Mouse (Mus musculus) heart, embryonic 15.5 days (tissue): ENCODE data around the gene Hoxb13. TPM values are rescaled to one million over a fixed set of nuclear protein-coding genes. Genes with fewer than 3 reads are reported as not detected.

ENCODE experiments used
- ATAC-seq: fragments of 200-750 bp; cut with Nextera tagmentation; replicated peaks from 2 replicates; pipeline ENCODE4 v1.8.0; 2017; ENCODE audit warnings: low read depth, moderate TSS enrichment; ENCODE audit not compliant: insufficient number of reproducible peaks, insufficient read depth, low FRiP score
- H3K27ac ChIP-seq: fragments of 300-500 bp; sonication (generic); 2 replicates; pipeline ENCODE4 v1.5.1; 2015; ENCODE audit warnings: mild to moderate bottlenecking, inconsistent platforms
- H3K27me3 ChIP-seq: fragments of 300-500 bp; sonication (generic); 2 replicates; pipeline ENCODE4 v1.6.1; 2015; ENCODE audit warnings: inconsistent platforms
- H3K36me3 ChIP-seq: fragments of 300-500 bp; sonication (generic); 2 replicates; pipeline ENCODE4 v1.6.1; 2015; ENCODE audit warnings: mild to moderate bottlenecking, inconsistent platforms
- H3K4me1 ChIP-seq: fragments of 300-500 bp; sonication (generic); replicated peaks from 2 replicates; pipeline ENCODE4 v1.6.1; 2015; ENCODE audit warnings: inconsistent platforms
- H3K4me2 ChIP-seq: fragments of 300-500 bp; sonication (generic); 2 replicates; pipeline ENCODE4 v1.6.1; 2015; ENCODE audit warnings: inconsistent platforms, mild to moderate bottlenecking, moderate library complexity
- H3K4me3 ChIP-seq: fragments of 300-500 bp; sonication (generic); 2 replicates; pipeline ENCODE4 v1.5.1; 2015; ENCODE audit warnings: mild to moderate bottlenecking, inconsistent platforms
- H3K9ac ChIP-seq: fragments of 300-500 bp; sonication (generic); 2 replicates; pipeline ENCODE4 v1.6.1; 2015; ENCODE audit warnings: mild to moderate bottlenecking, inconsistent platforms
- H3K9me3 ChIP-seq: fragments of 300-500 bp; sonication (generic); replicated peaks from 2 replicates; pipeline ENCODE4 v1.6.1; 2016; ENCODE audit warnings: inconsistent platforms
- WGBS: fragments of 180-500 bp; shearing (Covaris S2); methylation state at CpG from one replicate; pipeline ENCODE4 v1.1.7; 2015; ENCODE audit warnings: mixed read lengths; 5-methylcytosine and 5-hydroxymethylcytosine counted together
- polyA plus RNA-seq: library from polyadenylated mRNA; unstranded; fragments of >200 nt; fragmentation: Nextera tagmentation; extraction: Ambion mirVana; gene quantifications from 2 replicates; pipeline ENCODE4 v1.2.1, GENCODE M21; 2015

The Hoxb13 gene
- polyA plus RNA-seq, 1 experiment from 2014 or later: not detected

DNA sequence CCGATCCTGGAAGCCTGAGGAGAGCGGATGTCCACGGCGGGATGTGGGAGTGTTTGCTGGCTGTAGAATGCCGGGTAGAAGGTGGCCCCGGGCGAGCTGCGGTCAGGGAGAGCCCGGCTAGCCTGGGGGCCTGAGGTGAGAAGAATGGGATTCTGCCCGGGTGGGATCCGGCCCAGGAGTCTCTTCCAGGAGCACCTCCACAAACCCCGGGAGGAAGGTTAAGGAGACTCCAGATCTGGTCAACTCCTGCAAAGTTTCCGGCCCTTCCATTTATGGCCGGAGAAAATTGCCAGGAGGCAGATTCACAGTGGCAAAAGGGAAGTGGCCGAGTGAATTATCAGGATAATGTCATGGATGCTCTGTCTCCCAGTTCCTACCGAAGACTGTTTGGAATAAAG is 9.7 kb downstream of the Hoxb13 start:
- no peak overlapping the region for H3K27ac ChIP-seq
- ATAC-seq: no peak
- no peak overlapping the region for H3K4me2 ChIP-seq
- H3K27me3 ChIP-seq: peaks cover 100% of the 10 kb centered on the region
- no peaks in the 10 kb centered on the region for H3K36me3 ChIP-seq
- H3K4me3 ChIP-seq: 0 out of 2 replicates have a peak overlapping the region, but pooled peaks have one; percentile 10
- 0 out of 2 replicates have a peak, but pooled peaks cover 8% of the 10 kb centered on the region for H3K4me1 ChIP-seq
- H3K9me3 ChIP-seq: no peaks in the 10 kb centered on the region
- no peak overlapping the region for H3K9ac ChIP-seq
- under 1% methylated on average over 16 of the region's 16 CpGs for WGBS

DNA sequence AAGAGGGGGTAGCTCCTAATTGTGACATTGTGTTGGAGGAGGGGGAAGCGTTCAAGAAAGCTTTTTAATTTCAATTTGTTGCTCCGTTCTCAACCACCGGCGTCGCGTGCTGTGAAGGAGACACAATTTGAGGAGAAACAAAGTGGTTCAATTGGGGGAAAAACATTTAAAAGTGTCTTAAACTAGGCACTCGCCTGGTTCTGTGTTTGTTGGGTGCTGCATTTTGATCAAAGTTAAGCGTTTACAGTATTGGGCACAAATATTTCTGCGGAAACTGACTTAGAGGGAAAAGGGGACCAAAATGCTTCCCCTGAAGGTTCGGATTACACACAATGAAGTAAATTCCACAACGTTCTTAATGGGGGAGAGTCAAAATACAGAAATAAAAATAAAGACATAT is 10.2 kb downstream of the Hoxb13 start:
- Histone ChIP-seq H3K27me3 (peaks cover 100% of the 10 kb centered on the region), H3K4me2 (no peak overlapping the region), H3K9me3 (no peaks in the 10 kb centered on the region), H3K36me3 (no peaks in the 10 kb centered on the region), H3K9ac (no peak overlapping the region), H3K4me1 (0 out of 2 replicates have a peak, but pooled peaks cover 8% of the 10 kb centered on the region), H3K27ac (no peak overlapping the region), H3K4me3 (no peak overlapping the region)
- no peak for ATAC-seq
- 3% methylated on average over 11 of the region's 11 CpGs for WGBS

DNA sequence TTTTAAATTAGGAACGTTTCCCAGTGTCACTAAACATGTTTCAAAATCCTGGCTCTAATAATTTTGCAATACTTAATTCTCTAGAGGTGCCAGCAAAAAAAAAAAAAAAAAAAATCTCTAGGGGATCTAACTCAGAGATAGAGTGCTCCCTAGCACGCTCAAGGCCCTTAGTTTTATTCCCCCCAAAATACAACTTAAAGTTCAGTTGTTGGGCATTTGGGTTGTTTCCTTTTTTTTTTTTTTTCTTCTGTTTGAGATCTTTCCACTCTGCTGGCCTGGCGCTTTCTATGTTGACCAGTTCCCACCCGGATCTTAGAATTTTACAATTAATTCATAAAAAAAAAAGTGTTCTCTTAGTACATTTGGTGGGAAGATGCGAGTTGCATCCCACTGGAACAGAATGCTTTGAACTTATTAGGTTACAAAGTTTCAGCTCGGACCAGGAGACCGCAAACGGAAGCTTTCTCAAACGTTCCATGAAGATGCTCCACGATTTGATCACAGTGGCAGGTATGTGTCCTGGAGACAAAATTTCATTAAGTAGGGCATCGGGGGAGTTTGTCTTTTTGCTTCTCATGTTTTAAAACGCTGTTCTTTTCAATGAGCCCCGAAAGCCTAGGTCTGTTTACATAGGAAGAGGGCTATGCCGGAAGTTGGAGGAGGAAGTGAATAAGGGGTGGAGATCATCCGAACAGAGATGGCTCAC is 11.5 kb downstream of the Hoxb13 start:
- no peaks in the 10 kb centered on the region for H3K9me3 ChIP-seq
- no peak overlapping the region for H3K4me2 ChIP-seq
- H3K4me3 ChIP-seq: no peak overlapping the region
- 0 out of 2 replicates have a peak, but pooled peaks cover 8% of the 10 kb centered on the region for H3K4me1 ChIP-seq
- H3K27ac ChIP-seq: no peak overlapping the region
- no peak for ATAC-seq
- H3K27me3 ChIP-seq: peaks cover 96% of the 10 kb centered on the region
- H3K36me3 ChIP-seq: no peaks in the 10 kb centered on the region
- H3K9ac ChIP-seq: no peak overlapping the region
- WGBS: 3% methylated on average over 15 of the region's 15 CpGs

DNA sequence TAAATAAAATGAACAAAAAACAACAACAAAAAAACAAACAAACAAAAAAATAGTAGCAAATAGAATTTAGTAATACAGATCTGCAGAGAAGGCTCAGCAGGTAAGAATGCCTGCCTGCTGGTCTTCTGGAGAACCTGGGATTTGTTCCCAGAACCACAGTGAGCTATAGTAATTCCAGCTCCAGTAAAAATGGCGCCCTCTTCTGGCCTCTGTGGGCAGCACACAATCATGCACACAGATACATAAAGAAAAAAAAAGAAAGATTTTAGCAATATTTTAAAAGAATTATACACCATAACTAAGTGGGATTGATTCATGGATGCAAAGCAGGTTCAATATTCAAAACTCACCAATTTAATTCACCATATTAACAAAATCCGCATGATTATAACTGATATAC is 29.7 kb downstream of the Hoxb13 start:
- Histone ChIP-seq H3K4me3 (no peak overlapping the region), H3K36me3 (no peaks in the 10 kb centered on the region), H3K9me3 (peaks cover 5% of the 10 kb centered on the region; the same call in 1 of the 2 replicates), H3K27me3 (peaks cover 19% of the 10 kb centered on the region), H3K4me2 (no peak overlapping the region), H3K4me1 (no peaks in the 10 kb centered on the region), H3K27ac (no peak overlapping the region), H3K9ac (no peak overlapping the region)
- 36% methylated on average over 2 of the region's 2 CpGs for WGBS
- no peak for ATAC-seq

DNA sequence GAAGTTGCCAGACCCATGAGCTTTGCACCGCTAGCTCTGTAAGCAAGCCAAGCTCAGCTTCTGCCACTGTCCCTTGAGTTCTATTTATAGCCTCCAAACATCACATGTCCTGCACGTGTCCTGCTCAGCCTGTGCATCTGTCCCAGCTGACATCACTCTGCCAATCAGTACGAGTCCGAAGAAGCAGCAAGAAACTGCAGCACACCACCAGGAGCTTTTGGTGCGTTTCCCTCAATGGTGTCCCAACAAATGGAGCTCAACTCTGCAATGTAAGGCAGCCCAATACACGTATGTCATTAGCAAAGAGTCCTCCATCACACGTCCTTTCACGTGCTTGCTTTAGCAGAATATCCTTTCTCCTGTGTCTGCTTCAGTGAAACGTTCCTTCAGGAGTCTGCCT is 33.6 kb downstream of the Hoxb13 start:
- no peak for ATAC-seq
- 64% methylated on average over 9 of the region's 9 CpGs for WGBS
- H3K27me3 ChIP-seq: peaks cover 31% of the 10 kb centered on the region
- H3K9ac ChIP-seq: no peak overlapping the region
- no peaks in the 10 kb centered on the region for H3K4me1 ChIP-seq
- H3K36me3 ChIP-seq: no peaks in the 10 kb centered on the region
- H3K4me2 ChIP-seq: no peak overlapping the region
- H3K9me3 ChIP-seq: no peaks in the 10 kb centered on the region
- no peak overlapping the region for H3K27ac ChIP-seq
- H3K4me3 ChIP-seq: no peak overlapping the region

DNA sequence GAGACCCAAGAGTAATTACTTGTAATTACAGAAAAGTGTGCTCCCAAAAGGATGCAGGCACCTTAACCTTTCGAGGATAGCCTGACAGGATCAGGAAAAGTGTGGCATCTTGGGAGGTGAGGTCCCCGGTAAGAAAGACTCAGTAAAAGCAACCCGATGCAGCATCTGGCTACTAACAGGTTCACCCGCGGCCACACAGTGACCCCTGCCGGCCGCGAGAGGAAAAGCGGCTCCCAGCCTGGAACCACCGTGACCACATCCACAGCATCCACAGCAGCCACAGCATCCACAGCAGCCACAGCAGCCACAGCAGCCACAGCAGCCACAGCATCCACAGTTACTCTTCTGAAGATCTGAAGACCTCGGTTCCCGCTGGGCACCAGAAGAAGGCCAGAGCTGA is 40.8 kb downstream of the Hoxb13 start:
- peaks cover 78% of the 10 kb centered on the region for H3K27me3 ChIP-seq

DNA sequence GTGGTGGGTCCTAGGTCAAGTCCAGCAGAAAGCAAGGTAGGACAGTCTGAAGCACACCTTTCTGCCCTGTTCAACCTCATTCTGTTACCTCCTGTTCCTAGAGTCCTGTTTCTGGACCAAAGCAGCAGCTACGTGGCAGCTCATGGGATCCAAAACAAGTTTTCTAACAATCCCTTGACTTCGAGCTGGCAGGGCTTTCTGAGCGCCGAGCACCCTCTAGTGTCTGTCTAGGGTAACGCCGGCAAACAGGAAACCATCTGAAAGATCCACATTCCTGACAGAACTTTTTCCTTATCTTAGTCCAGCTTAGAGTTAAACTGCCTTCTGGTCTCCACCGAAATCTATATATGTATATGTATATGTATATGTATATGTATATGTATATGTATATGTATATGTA is 46.1 kb downstream of the Hoxb13 start:
- no peaks in the 10 kb centered on the region for H3K4me1 ChIP-seq
- peaks cover 60% of the 10 kb centered on the region for H3K27me3 ChIP-seq
- no peak for ATAC-seq
- H3K36me3 ChIP-seq: no peaks in the 10 kb centered on the region
- H3K4me2 ChIP-seq: no peak overlapping the region
- H3K27ac ChIP-seq: no peak overlapping the region
- H3K9ac ChIP-seq: no peak overlapping the region
- 1% methylated on average over 7 of the region's 7 CpGs for WGBS
- H3K4me3 ChIP-seq: no peak overlapping the region
- H3K9me3 ChIP-seq: no peaks in the 10 kb centered on the region

More for the DNA sequence above, 40.8 kb downstream of the Hoxb13 start:
- 3% methylated on average over 12 of the region's 12 CpGs for WGBS
- H3K36me3 ChIP-seq: no peaks in the 10 kb centered on the region
- H3K27ac ChIP-seq: no peak overlapping the region
- H3K4me1 ChIP-seq: no peaks in the 10 kb centered on the region
- no peak overlapping the region for H3K9ac ChIP-seq
- H3K4me3 ChIP-seq: no peak overlapping the region
- no peak overlapping the region for H3K4me2 ChIP-seq
- no peaks in the 10 kb centered on the region for H3K9me3 ChIP-seq
- no peak for ATAC-seq

Other genes starting within 250 kb of the Hoxb13 start
- 20.6 and 25.7 TPM in 2 replicates for gene Igf2bp1, start 188.4 kb upstream of the Hoxb13 start, polyA plus RNA-seq
- not detected in 2 replicates for gene Gip, start 169.8 kb upstream of the Hoxb13 start, polyA plus RNA-seq
- gene Snf8, start 159.4 kb upstream of the Hoxb13 start, polyA plus RNA-seq: 65.5 and 74.2 TPM in 2 replicates
- gene Ube2z, start 128.9 kb upstream of the Hoxb13 start, polyA plus RNA-seq: 25.6 and 35.2 TPM in 2 replicates
- 1,708 and 1,946 TPM in 2 replicates for gene Atp5g1, start 118.6 kb upstream of the Hoxb13 start, polyA plus RNA-seq
- gene Calcoco2, start 82.4 kb upstream of the Hoxb13 start, polyA plus RNA-seq: not detected in 2 replicates
- gene Ttll6, start 60.5 kb upstream of the Hoxb13 start, polyA plus RNA-seq: 0.05 and 0.18 TPM in 2 replicates
- gene Hoxb9, start 77.1 kb downstream of the Hoxb13 start, polyA plus RNA-seq: 0.06 TPM in 1 of 2 replicates, not detected in the other
- 0.08 TPM in 1 of 2 replicates, not detected in the other for gene Hoxb8, start 87.6 kb downstream of the Hoxb13 start, polyA plus RNA-seq
- 0.25 and 0.32 TPM in 2 replicates for gene Hoxb7, start 92.3 kb downstream of the Hoxb13 start, polyA plus RNA-seq
- 0.49 and 1.2 TPM in 2 replicates for gene Hoxb6, start 98.2 kb downstream of the Hoxb13 start, polyA plus RNA-seq
- gene Hoxb5, start 109.0 kb downstream of the Hoxb13 start, polyA plus RNA-seq: 1.4 and 3.3 TPM in 2 replicates
- gene Hoxb4, start 124.0 kb downstream of the Hoxb13 start, polyA plus RNA-seq: 0.31 and 0.70 TPM in 2 replicates
- gene Hoxb3, start 129.0 kb downstream of the Hoxb13 start, polyA plus RNA-seq: 0.71 and 0.98 TPM in 2 replicates
- gene Hoxb2, start 156.2 kb downstream of the Hoxb13 start, polyA plus RNA-seq: 3.7 and 6.8 TPM in 2 replicates
- gene Hoxb1, start 171.4 kb downstream of the Hoxb13 start, polyA plus RNA-seq: not detected in 2 replicates